Mouse (Mus musculus) T-helper 2 cell (primary cell): ENCODE measurements around the gene Ints14.

Experiments used
- in situ Hi-C: fragments of 300-600 bp; cut with MboI, MseI; formaldehyde crosslinking; loops from one replicate; pipeline ENCODE4 v1.15.1; 2025; ENCODE audit warnings: high pct_unique_total_duplicates

The Ints14 gene

DNA sequence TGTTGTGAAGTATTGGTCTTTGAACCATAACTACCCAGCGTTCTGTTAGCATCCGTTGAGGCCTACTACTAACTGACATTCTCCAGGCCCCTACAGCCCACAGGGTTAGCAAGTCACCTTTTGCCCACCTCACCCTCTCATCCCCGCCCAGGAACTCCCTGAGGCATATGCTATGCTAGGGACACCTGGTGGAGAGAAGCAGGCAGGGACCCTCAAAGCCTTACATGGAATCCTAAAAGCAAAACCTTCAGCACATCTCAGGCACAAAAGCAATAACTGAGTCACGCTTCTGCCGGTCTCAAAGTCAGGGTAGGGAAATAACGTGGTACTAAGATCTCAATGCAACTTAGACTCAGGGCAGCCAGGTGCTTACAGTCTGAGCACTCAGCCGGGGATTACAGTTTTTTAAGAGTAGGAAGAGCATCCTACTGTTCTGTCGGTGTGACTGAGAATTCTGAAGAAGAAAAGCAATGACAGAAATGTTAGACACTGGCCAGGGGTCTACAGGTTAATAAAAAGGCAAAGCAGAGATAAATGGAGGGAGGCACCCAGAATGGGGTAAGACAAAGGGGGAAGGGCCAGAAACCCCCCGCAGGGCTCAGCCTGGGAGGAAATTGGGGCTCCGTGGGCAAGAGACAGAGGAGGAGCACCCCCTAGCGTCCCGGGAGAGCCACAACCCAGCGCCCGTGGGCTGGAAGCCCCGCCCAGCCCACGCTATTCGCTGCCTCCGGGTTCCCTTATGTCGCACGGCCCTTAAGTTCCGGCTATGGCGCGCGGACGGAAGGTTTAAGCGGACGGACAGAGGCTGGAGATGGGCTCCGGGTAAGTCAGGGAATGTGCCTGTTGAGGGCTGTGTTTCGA, at the start of gene Ints14:
Ints14 (plus strand) TSS at position 789 of the 861 bp plus-strand sequence.
- in situ Hi-C loops: no loop called here

DNA sequence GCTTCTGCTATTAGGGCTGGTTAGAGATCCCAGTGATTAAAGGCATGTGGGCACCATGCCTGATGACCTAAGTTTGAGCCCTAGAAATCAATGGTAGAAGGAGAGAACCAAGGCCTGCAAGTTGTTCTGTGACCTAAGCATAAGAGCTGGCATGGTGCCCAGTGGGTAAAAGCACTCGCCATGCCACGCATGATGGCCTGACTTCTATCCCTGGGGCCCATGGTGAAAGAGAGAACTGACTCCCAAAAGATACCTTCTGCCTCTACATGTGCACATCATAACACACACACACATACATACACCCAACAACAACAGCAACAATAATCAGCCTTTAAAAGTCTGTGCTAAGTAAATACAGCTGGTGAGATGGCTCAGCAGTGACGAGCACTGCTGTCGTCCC, 47.3 kb upstream of the Ints14 start:
- in situ Hi-C loops: no loop called here

DNA sequence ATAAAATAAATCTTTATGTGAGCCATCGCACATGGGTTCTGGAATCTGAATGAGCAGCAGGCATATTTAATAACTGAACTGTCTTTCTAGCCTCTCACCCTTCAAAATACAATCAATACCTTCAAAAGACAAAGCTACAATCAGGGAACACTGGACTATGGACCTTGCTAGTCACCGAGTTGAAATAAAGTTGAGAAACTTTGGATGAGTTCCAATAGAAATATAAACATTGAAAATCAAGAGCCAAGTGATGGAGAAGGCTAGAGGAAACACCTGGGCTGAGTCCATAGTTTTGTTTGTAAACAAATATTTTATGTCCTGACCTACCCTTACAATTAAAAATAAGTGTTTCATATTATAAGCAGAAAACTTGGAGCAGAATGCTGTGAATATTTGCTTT, 46.7 kb upstream of the Ints14 start:
- in situ Hi-C loops: no loop called here

DNA sequence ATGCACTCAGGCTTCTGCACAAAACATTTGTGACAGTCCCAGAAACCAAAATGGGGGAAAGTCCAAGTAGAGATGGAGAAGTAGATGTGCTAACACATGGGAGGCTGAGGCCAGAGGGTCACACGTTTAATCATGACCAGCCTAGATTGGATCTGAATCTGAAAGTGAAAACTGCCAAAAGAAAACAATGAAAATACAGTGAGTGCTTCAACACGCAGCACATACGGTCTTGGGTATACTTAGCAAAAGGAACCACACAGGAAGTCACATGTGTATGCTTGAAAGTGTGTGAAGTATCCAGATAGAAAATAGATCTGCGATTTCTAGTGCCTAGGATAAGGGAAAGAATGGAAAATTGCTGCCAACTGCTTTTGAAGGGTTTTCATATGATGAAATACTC, 46.1 kb upstream of the Ints14 start:
- in situ Hi-C loops: no loop called here

DNA sequence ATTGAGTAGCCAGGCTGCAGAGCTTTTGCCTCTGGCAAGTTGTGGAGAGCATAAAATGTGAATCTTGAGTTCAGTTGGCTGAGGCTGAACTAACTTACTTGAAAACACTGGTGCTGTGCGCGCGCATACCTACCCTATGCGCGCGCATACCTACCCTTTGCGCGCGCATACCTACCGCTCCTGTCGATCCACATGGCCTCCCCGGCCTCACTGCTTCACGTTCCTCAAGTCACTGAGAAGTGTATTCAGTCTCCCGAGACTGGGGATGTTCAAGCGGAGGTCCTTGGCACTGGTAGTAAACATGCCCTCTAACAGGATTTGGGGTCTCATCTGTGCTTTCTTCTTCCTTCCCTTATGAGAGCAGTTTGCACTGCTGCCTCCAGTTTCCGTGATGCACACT, 42.1 kb upstream of the Ints14 start:
- in situ Hi-C loops: no loop called here

DNA sequence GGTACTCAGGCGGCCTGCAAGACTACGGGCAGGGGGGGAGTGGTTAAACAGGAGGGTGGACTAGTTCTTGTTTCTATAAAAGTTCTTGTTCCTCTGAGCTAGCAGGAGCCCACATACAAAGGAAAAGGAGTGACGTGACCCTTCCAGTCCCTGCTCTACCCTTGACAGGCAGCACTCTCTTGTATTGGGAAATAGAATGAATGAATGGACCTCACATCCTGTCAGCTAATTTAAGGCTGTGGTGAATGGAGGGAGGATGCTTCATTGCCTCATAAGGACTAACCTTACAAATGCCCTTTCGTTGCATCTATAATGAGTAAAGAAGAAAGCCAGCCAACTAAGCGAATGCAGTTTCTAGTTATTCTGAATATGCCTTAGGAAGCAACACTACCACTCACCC, 34.9 kb upstream of the Ints14 start:
- in situ Hi-C loops: no loop called here

DNA sequence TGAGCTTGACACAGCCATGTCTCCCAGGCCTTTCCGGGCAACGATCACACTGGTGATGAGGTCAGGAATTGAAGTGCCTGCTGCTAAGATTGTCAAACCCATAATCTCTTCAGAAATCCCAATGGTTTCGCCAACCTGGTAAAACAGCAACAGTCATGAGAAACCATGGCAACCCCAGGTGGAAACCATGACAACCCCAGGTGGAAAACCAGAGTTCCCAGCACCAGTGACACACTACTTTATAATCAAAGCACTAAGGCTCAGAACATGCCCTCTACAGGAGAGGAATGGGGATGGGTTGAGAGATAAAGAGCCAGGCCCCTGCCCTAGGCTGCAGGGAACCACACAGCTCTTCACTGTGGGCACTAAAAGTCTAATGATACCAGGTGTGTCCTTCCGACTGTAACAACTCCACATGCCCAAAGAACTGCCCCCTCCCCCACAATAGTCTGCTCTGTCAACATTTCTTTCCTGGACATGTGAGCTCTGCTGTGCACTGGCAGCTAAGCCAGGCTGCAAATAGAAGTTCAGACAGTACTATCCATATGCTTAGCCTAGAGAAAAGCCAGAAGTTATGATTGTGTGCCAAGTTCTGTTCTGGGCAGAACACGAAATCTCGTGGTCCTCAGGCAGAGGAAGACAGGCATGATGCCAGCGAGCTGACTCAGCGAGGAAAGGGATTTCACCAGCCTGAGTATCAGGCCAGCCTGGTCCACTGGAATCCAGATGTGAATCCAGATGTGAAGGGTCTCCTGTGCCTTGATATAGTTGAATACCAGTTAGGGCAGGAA, 34.3 kb upstream of the Ints14 start:
- in situ Hi-C loops: no loop called here

DNA sequence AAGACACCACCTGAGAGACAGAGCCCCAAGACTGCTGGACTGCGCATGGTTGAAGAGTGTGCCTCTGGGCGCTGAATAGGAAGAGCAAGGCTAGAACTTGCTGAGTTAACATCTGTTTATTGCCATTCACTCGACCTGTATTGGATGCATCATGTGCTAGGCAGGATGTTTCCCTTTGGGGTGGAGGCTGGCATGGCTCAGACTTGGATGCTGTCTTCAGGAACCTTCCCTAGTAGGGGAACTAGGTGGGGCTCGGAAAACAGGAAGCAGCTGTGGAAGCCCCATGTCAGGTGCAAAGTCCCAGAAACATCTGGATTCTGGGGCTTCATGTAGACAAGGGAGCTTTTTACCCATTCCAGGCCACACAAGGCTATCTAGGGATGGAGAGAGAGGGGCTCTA, 30.4 kb upstream of the Ints14 start:
- in situ Hi-C loops: no loop called here

DNA sequence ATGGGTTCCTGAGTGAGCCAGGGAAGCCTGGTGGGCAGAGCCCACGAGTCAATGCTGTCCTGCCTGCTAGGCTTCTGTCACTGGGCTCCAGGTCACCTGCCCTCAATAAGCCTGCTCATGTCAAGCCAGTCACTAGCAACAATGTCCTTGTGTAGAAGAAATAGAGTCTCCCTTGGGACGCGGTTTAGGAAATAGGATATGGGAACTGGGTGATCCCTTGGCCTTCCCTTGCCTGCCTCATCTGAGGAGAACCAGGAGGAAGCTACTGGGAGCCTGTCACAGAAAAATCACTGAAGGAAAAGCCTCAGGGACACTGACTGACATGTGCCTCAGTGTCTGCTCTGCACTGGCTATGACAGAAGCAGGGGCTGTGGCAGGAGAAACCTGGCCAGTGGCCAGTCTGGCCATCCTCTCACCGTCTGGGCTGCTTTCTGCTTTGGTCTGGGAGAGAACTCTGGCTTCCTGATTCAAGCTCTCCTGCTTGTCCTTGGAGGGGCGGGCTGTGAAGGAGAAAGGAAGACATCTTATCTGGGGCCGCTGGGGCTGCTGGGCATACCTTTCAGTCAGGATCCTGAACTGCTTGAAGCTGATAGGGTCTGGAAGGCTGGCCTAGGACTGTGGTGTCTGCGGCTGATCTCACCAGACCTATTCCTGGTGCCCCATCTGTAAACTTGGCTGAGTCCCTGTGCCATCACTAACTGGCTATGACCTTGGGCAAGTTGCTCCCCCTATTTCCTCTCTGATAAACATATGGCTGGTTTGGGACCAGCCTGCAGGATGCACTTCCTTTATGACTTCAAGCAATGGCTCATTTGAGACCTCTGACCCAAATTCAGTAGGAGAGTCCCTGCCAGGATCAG, 28.7 kb upstream of the Ints14 start:
- in situ Hi-C loops: no loop called here

DNA sequence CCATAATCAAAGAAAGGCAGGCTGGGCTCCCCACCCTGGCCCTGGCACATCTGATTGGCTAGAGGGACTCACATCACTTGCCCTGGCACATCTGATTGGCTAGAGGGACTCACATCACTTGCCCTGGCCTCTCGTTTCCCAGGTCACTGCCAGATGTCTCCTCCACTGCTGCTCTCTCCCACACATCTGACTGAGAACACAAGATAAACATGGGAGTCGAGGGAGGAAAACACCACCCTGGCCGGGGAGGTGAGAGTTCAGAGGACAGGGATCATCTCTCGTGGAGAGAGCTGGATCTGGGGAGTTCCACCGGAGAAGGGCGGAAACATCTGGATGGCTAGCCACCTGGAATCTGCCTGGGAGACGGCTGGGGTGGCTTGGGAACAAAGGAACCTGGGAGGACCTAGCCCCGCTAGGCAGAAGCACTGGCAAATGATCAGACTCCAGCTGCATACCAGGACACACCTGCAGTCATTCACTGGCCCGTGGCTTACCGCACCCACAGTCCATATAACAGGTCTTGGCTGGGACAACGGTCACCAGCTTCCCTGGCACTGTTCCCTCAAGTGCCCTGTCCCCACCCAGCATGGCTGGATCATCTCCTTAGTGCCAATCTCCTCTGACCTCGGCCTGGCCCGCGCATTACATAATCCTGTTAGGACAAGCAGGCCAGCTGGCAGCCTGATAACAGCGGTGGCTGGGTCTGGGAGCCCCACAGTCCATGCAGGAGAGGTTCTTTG, 26.5 kb upstream of the Ints14 start:
- in situ Hi-C loops: no loop called here

DNA sequence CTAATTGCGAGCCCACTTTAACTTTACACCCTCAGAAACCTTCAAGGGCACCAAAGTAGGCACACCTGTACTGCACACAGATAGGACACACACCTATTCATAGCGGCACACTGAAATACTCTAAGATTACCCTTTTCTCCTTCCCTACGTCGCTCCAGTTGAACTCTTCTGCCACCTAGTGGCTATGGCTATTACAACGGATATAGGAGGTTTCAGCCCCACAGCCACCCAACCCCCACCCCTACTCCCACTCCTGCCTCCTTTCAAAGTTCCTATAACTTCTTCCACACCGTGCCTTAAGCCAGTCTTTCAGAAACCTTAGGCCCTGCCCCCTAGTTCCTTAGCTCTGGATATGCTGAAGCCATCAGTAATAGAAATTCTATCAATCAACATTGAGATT, 24.2 kb upstream of the Ints14 start:
- in situ Hi-C loops: no loop called here

DNA sequence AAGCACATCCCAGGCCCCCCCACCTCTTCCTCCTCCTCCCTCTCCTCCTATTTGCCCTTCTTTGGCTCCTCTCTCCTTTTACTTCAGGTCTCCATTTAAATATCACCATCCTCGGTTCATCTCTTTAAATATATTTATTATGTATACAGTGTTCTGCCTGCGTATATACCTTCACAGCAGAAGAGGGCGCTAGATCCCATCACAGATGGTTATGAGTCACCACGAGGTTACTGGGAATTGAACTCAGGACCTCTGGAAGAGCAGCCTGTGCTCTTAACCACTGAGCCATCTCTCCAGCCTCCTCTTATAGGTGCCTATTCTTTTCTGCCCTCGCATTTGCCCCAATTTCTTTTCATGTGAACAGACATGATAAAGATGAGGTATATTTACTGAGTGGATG, 23.2 kb upstream of the Ints14 start:
- in situ Hi-C loops: no loop called here

DNA sequence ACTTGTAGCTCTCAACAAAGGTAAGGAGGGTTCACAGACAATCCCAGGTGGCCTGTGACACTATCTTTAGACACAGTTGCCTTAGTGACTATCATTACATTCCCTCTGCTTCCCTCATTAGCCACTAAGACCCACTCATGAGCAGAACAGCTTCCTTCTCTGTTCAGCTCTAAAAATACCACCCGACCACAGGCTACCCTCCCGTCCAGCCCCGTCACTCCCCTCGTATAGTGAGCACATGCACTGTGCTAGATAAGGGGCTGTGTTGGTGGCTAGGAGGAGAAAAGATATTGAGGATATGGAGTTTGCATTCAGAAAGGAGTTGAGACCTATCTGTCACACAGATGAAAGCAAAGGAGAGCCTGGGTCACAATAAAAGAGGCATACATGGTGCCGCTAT, 22.2 kb upstream of the Ints14 start:
- in situ Hi-C loops: no loop called here

DNA sequence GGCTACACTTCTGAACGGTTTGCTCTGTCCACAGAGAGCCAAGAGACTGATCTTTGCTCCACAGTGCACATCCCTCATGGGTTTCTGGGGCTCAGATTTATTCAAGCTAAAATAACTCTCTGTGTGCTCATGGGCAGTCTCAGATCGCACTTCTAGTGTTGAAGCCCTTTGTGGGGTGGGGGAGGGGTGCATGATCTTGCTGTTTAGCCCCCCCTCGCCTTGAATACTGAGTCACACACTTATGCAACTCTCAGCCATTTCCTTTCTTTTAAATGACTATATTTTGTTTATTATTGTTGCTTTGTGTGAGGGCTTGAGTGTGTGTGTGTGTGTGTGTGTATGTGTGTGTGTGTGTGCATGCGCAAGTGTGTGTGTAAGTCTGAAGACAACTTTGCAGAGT, 21.4 kb upstream of the Ints14 start:
- in situ Hi-C loops: no loop called here

DNA sequence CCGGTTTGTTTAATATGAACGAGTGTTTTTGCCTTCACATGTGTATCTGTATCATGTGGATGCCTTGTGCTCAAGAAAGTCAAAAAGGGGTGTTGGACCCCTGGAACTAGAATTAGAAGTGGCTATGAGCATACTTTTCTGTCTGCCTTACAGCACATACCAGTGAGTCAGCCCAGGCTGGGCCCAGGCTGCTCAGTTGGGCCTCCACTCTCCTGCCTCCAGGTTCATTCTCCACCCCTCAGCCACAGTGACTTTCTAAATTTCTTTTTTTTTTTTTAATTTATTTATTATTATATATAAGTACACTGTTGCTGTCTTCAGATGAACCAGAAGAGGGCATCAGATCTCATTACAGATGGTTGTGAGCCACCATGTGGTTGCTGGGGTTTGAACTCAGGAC, 20.9 kb upstream of the Ints14 start:
- in situ Hi-C loops: no loop called here

DNA sequence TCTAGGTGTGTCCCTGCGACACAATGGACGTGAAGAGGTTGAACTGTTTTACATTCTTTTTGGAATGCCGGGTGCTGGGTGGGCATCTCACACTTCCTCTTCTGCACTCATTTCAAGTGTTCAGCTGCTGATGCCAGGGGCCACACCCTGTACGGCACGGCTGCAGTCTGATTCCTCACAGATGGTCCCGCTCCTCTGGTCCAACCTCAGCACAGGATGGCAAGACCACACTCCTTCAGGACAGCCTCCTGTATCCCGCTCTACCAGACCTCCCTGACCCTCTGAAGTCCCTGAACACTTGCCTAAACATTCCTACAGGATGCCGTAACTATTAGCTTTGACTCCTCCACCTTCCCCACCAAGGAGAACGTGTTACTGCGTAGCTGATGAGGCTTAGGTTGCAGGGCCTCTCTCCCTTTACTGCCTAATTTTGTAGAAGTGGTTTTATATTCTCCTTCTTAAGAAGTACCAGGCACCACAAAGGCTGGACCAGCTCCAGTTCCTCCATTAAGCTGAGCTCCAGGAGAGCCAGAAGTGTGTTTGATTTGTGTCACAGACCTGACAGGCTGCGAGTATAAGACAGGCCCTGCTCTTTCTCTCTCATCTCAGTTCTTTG, 19.9 kb upstream of the Ints14 start:
- in situ Hi-C loops: no loop called here

DNA sequence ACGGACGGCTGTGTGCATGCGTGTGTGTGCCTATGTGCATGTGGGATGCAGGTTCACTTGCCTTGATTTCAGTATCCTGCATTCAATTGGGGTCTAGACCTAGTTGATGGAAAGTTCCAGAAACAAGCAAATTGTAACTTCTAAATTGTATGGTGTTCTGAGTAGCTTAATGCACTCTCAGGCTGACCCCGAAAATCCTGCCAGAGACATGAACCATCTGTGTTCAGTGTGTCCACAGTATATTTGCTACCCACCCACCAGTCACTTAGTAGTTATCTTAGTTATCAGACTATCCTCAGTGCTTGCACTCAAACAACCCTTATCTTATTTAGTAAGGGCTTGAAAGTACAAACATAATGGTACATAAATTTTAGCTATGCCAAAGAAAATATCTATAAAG, 19.1 kb upstream of the Ints14 start:
- in situ Hi-C loops: no loop called here

DNA sequence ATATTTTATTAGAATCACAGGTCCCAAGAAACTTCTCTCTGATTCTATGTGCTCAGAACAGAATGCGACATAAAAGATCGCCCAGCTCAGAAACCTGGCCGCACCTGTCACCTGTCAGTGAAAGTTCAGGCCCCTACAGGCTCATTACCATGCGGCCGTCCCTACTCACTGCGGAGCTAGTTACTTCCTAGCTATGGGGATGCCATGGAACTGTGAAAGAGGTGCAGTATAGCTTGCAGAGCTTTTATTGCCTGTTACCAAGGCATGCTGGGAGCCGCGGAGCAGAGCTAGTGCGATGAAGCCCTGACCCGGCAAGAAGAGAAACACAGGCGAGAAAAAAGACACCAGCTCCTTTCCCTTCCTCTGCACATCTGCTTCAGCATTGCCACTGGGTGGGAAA, 16.7 kb upstream of the Ints14 start:
- in situ Hi-C loops: no loop called here

DNA sequence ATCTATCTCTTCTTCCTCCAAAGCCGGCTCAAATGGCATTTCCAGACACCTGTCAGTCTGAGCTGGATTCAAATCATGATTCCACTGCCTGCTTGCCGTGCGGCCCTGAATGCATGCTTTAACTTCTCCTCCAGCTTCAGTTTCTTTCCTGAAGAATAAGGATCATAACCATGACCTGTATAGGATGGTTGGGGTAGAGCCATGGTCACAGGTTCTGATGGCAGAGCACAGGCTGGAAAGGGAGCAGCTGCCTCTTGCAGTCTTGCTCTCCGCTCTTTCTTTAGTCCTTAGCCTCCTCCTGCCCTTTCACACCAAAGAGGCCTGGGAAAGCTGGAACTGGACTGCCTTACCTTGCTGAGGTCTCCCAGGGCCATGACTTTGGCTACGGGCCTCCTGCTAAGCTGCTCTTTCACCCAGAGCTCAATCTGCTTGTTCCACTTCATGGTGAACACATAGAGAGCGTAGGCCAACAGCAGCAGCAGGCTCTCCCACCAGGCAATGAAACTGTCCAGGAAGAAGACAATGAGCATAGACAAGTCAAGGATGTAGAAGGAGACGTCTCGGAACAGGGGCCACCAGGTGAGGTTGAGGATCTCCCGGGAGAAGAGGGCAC, 13.1 kb upstream of the Ints14 start:
- in situ Hi-C loops: no loop called here

DNA sequence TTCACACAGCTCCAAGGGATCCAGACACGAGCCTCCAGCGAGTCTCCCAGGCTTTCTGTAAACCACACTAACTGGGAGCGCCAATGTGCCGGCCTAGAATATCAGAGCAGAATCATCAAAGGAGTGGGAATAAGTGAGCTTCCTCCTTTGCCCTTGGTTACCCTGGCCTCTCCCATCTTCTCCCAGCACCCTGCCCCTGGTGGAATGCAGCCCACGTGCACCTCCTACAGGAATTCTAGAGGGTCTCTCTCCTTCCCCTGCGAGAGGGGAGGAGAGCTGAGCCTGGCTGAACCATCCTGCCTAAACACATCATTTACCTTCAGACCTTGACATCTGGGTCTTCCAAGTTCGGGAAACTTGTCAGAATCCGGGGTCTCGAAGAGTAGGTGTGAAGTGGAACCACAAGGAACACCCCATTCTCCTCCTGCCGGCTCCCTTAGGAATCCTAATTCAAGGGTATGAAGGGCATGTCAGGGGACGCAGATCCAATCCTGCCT, 9.5 kb upstream of the Ints14 start, which contains the start of gene Slc24a1:
Slc24a1 (minus strand) TSS at position 447 of the 497 bp plus-strand sequence.
- in situ Hi-C loops: no loop called here
